Mouse (Mus musculus): ENCODE measurements around the gene Tnfsf13. TPM values are rescaled to one million over a fixed set of nuclear protein-coding genes. Genes with fewer than 3 reads are reported as not detected.
"Not testable (repeated sequence)": the region's sequence is repeated elsewhere in the genome, so short reads cannot be mapped to it uniquely, and the experiment has no call there.

Gene Tnfsf13
- polyA plus RNA-seq (2012; ENCODE audit: insufficient read depth, insufficient read length, missing spikeins): 20.8 and 23.9 TPM in 2 replicates

DNA sequence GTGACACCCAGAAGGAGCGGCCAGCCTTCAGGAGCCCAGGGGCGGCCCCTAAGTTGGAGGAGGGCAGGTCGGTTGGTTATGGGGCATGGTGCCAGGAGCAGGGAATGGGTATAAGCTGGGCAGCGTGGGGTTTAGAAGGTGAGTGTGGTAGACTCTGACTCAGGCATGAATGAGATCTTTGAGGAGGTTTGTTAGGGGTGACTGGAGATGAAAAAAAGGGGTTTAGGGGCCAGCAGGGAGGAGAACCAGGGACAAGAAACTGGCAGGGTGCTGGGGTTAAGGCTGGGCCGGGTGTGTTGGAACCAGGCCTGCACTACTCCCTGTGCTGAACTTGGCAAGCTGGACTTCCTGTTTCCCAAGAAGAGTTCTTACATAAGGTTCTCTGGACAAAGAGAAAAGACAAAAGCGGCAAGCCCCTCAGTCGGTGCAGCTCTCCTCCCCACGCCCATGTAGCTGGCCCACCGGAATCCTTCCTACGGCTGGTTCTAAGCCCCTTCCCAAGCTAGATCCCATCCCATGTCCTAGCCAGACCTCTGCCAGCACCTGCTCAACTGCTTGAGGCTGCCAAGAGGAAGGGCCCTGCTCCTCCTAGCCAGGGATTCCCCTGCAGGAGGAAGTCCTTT is at the start of gene Tnfsf13:
TSS of gene Tnfsf13 (minus strand) at position 259 of the 623 bp plus-strand sequence.
- Histone ChIP-seq H3K27ac (ENCODE audit: insufficient read depth, low read depth, low read length) (peak within 1 kb of the TSS; percentile 94), H3K4me3 (ENCODE audit: insufficient read depth, low read length) (peak within 1 kb of the TSS; percentile 31)
- TF ChIP-seq POLR2A (IDR thresholded peaks at IDR 0.05; ENCODE audit: borderline replicate concordance, low read depth, low read length): no peak
- TF ChIP-seq CTCF (IDR thresholded peaks at IDR 0.05; ENCODE audit: low read depth, low read length): no peak

GRCm38 (mm10) chr11:69731408-69731807 is 45.8 kb upstream of the Tnfsf13 start:
- not testable (repeated sequence) for H3K27ac ChIP-seq (ENCODE audit: insufficient read depth, low read depth, low read length); H3K4me1 ChIP-seq (ENCODE audit: control insufficient read depth, insufficient read depth, low read length); H3K4me3 ChIP-seq (ENCODE audit: insufficient read depth, low read length)

More for the DNA sequence above, at the start of gene Tnfsf13:
- peaks cover 55% of the 10 kb centered on the region for H3K4me1 ChIP-seq (ENCODE audit: control insufficient read depth, insufficient read depth, low read length)

DNA sequence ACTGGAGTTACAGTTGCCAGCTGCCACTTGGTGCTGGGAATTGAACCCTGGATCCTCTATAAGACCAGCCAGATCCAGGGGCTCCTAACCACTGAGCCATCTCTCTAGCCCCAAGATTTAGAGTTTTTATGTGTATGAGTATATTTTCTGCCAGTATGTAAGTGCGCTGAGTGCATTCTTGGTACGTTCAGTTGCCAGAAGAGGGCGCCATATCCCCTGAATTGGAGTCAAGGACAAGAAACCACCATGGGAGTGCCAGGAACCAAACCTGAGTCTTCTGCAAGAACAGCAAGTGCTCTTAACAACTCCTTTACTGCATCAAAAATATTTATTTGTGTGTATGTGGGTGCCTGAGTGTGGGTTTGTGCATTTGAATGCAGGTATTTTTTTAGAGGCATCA is 43.5 kb upstream of the Tnfsf13 start:
- TF ChIP-seq POLR2A (IDR thresholded peaks at IDR 0.05; ENCODE audit: borderline replicate concordance, low read depth, low read length): no peak
- TF ChIP-seq CTCF (IDR thresholded peaks at IDR 0.05; ENCODE audit: low read depth, low read length): no peak
- Histone ChIP-seq H3K27ac (ENCODE audit: insufficient read depth, low read depth, low read length) (no peak overlapping the region), H3K4me3 (ENCODE audit: insufficient read depth, low read length) (no peak overlapping the region), H3K4me1 (ENCODE audit: control insufficient read depth, insufficient read depth, low read length) (peaks cover 3% of the 10 kb centered on the region; the same call in 1 of the 2 replicates)

- Histone ChIP-seq H3K4me1 (ENCODE audit: control insufficient read depth, insufficient read depth, low read length) (peaks cover 3% of the 10 kb centered on the region; the same call in 1 of the 2 replicates), H3K27ac (ENCODE audit: insufficient read depth, low read depth, low read length) (no peak overlapping the region), H3K4me3 (ENCODE audit: insufficient read depth, low read length) (no peak overlapping the region)
- no peak for TF ChIP-seq POLR2A (IDR thresholded peaks at IDR 0.05; ENCODE audit: borderline replicate concordance, low read depth, low read length)
- no peak for TF ChIP-seq CTCF (IDR thresholded peaks at IDR 0.05; ENCODE audit: low read depth, low read length)
Measured at GRCm38 (mm10) chr11:69725951-69726350, 40.4 kb upstream of the Tnfsf13 start.

DNA sequence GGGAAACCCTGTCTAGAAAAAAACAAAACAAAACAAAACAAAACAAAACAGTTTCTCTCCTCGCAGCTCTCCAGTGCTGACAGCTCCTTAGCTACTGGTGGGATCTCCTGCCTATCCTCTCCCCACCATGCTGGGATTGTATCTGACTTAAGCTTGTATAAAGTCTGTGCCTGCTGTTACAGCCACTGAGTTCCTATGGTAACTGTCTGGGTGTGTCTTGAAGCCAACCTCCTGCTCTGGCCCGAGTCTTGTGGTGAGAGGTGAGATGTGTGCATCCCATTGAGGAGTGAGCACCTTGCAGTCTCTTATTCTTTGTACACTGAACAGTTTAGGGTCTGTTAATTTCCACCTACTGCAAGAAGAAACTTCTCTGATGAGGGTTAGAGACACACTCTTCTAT is 37.5 kb upstream of the Tnfsf13 start:
- peaks cover 3% of the 10 kb centered on the region; the same call in 1 of the 2 replicates for H3K4me1 ChIP-seq (ENCODE audit: control insufficient read depth, insufficient read depth, low read length)
- no peak overlapping the region for H3K4me3 ChIP-seq (ENCODE audit: insufficient read depth, low read length)
- TF ChIP-seq CTCF (IDR thresholded peaks at IDR 0.05; ENCODE audit: low read depth, low read length): no peak
- TF ChIP-seq POLR2A (IDR thresholded peaks at IDR 0.05; ENCODE audit: borderline replicate concordance, low read depth, low read length): no peak
- no peak overlapping the region for H3K27ac ChIP-seq (ENCODE audit: insufficient read depth, low read depth, low read length)

DNA sequence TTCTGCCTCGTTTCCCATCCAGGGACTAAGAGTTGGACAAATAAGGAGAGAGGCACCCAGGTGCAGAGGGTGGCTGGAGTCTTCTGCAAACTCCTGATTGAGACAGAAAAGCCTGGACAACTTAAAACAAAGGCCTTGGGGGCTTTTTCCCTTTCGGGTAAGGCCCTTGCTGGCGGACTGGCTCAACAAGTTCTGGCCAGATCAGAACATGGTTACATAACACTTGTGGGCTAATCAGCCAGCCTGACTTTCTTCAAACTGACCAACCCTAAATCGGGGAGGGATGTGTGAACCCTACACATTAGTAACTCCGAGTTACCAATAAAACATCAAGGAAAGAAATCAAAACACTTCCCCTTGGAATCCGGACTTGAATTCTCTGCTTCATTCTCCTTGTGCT is 35.3 kb upstream of the Tnfsf13 start:
- Histone ChIP-seq H3K4me1 (ENCODE audit: control insufficient read depth, insufficient read depth, low read length) (peaks cover 3% of the 10 kb centered on the region; the same call in 1 of the 2 replicates), H3K27ac (ENCODE audit: insufficient read depth, low read depth, low read length) (no peak overlapping the region), H3K4me3 (ENCODE audit: insufficient read depth, low read length) (no peak overlapping the region)
- TF ChIP-seq CTCF (IDR thresholded peaks at IDR 0.05; ENCODE audit: low read depth, low read length): no peak
- no peak for TF ChIP-seq POLR2A (IDR thresholded peaks at IDR 0.05; ENCODE audit: borderline replicate concordance, low read depth, low read length)

- peaks cover 3% of the 10 kb centered on the region; the same call in 1 of the 2 replicates for H3K4me1 ChIP-seq (ENCODE audit: control insufficient read depth, insufficient read depth, low read length)
- H3K4me3 ChIP-seq (ENCODE audit: insufficient read depth, low read length): no peak overlapping the region
- no peak overlapping the region for H3K27ac ChIP-seq (ENCODE audit: insufficient read depth, low read depth, low read length)
- TF ChIP-seq POLR2A (IDR thresholded peaks at IDR 0.05; ENCODE audit: borderline replicate concordance, low read depth, low read length) (no peak), CTCF (IDR thresholded peaks at IDR 0.05; ENCODE audit: low read depth, low read length) (0 out of 2 replicates have a peak, but pooled peaks have one; percentile 15)
Measured at GRCm38 (mm10) chr11:69719423-69719822, 33.8 kb upstream of the Tnfsf13 start.

- TF ChIP-seq POLR2A (IDR thresholded peaks at IDR 0.05; ENCODE audit: borderline replicate concordance, low read depth, low read length): no peak
- no peak for TF ChIP-seq CTCF (IDR thresholded peaks at IDR 0.05; ENCODE audit: low read depth, low read length)
- no peak overlapping the region for H3K27ac ChIP-seq (ENCODE audit: insufficient read depth, low read depth, low read length)
- H3K4me3 ChIP-seq (ENCODE audit: insufficient read depth, low read length): no peak overlapping the region
- no peaks in the 10 kb centered on the region for H3K4me1 ChIP-seq (ENCODE audit: control insufficient read depth, insufficient read depth, low read length)
Measured at GRCm38 (mm10) chr11:69718661-69719060, 33.1 kb upstream of the Tnfsf13 start.

- no peak overlapping the region for H3K4me3 ChIP-seq (ENCODE audit: insufficient read depth, low read length)
- TF ChIP-seq CTCF (IDR thresholded peaks at IDR 0.05; ENCODE audit: low read depth, low read length) (no peak), POLR2A (IDR thresholded peaks at IDR 0.05; ENCODE audit: borderline replicate concordance, low read depth, low read length) (no peak)
- H3K4me1 ChIP-seq (ENCODE audit: control insufficient read depth, insufficient read depth, low read length): no peaks in the 10 kb centered on the region
- H3K27ac ChIP-seq (ENCODE audit: insufficient read depth, low read depth, low read length): no peak overlapping the region
Measured at GRCm38 (mm10) chr11:69716953-69717352, 31.4 kb upstream of the Tnfsf13 start.

GRCm38 (mm10) chr11:69715929-69716328 is 30.3 kb upstream of the Tnfsf13 start:
- H3K4me1 ChIP-seq (ENCODE audit: control insufficient read depth, insufficient read depth, low read length): no peaks in the 10 kb centered on the region
- no peak for TF ChIP-seq POLR2A (IDR thresholded peaks at IDR 0.05; ENCODE audit: borderline replicate concordance, low read depth, low read length)
- TF ChIP-seq CTCF (IDR thresholded peaks at IDR 0.05; ENCODE audit: low read depth, low read length): no peak
- H3K27ac ChIP-seq (ENCODE audit: insufficient read depth, low read depth, low read length): no peak overlapping the region
- H3K4me3 ChIP-seq (ENCODE audit: insufficient read depth, low read length): no peak overlapping the region

Data from bone marrow macrophage, adult 2 months (primary cell).